Mouse (Mus musculus): ENCODE data around the gene Ndufc1. TPM values are rescaled to one million over a fixed set of nuclear protein-coding genes. Genes with fewer than 3 reads are reported as not detected.
A peak's percentile ranks its signal among the peaks of the same experiment; 100 is the strongest.
"Not testable (repeated sequence)": the region's sequence is repeated elsewhere in the genome, so short reads cannot be mapped to it uniquely, and the experiment has no call there.

The Ndufc1 gene
- polyA plus RNA-seq, 1 experiment from 2014 or later = 1,832 TPM

GRCm38 (mm10) chr3:51395461-51396145, 13.2 kb downstream of the Ndufc1 start:
- H3K27me3 ChIP-seq (ENCODE audit: control insufficient read depth, insufficient read depth, low read length) = peaks cover 10% of the 10 kb centered on the region
- 31% methylated on average over 19 of the region's 19 CpGs for WGBS
- H3K4me3 ChIP-seq (ENCODE audit: control insufficient read depth in 1 of 2, insufficient read depth in 1 of 2, low read depth in 1 of 2, low read length in 2 of 2) = peak overlapping the region in 1 of 2 experiments; percentile 53; a peak in 2 of 4 replicates
- no peak overlapping the region for H3K27ac ChIP-seq (replicated peaks in 1 of 2; ENCODE audit: control insufficient read depth in 1 of 2, insufficient read depth in 1 of 2, low read depth in 2 of 2, low read length in 2 of 2)
- ATAC-seq (ENCODE audit: insufficient number of reproducible peaks, insufficient read depth, low FRiP score, low read depth) = no peak
- 0 out of 2 replicates have a peak overlapping the region, but pooled peaks have one; percentile 73 for H3K9ac ChIP-seq (ENCODE audit: low read length)
- H3K36me3 ChIP-seq (ENCODE audit: control insufficient read depth, insufficient read depth, low read length) = no peaks in the 10 kb centered on the region
- peaks cover 3 to 10% of the 10 kb centered on the region in 2 experiments; a peak in 2 of 4 replicates for H3K4me1 ChIP-seq (ENCODE audit: control insufficient read depth in 2 of 2, insufficient read depth in 2 of 2, low read length in 2 of 2)
- H3K9me3 ChIP-seq (ENCODE audit: control insufficient read depth, low read length) = no peaks in the 10 kb centered on the region
- H3K4me2 ChIP-seq (ENCODE audit: low read length) = peak overlapping the region; percentile 73

DNA sequence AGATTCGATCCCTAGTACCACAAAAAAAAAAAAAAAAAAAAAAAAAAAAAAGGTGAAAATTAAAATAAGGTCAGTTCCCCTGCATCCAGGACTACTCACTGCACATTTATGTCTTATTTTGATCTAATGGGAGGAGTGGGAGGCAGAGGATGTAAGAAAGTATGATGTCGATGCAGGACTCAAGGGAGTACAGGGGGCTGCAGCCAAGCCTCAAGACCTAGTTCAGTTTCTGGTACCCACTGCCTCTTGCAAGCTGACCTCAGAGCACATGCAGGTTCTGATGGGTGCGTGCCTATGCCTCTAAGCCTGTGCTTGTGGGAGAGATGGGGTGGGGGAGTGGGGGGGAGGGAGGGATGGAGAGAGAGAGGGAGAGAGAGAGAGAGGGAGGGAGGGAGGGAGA, 13.9 kb downstream of the Ndufc1 start:
- H3K4me1 ChIP-seq (ENCODE audit: control insufficient read depth in 2 of 2, insufficient read depth in 2 of 2, low read length in 2 of 2) = peaks cover 3 to 10% of the 10 kb centered on the region in 2 experiments; a peak in 2 of 4 replicates
- ATAC-seq (ENCODE audit: insufficient number of reproducible peaks, insufficient read depth, low FRiP score, low read depth) = no peak
- H3K27ac ChIP-seq (replicated peaks in 1 of 2; ENCODE audit: control insufficient read depth in 1 of 2, insufficient read depth in 1 of 2, low read depth in 2 of 2, low read length in 2 of 2) = no peak overlapping the region
- peaks cover 10% of the 10 kb centered on the region for H3K27me3 ChIP-seq (ENCODE audit: control insufficient read depth, insufficient read depth, low read length)
- no peaks in the 10 kb centered on the region for H3K9me3 ChIP-seq (ENCODE audit: control insufficient read depth, low read length)
- WGBS = 64% methylated on average over 3 of the region's 3 CpGs
- H3K36me3 ChIP-seq (ENCODE audit: control insufficient read depth, insufficient read depth, low read length) = no peaks in the 10 kb centered on the region
- H3K9ac ChIP-seq (ENCODE audit: low read length) = no peak overlapping the region
- H3K4me3 ChIP-seq (ENCODE audit: control insufficient read depth in 1 of 2, insufficient read depth in 1 of 2, low read depth in 1 of 2, low read length in 2 of 2) = no peak overlapping the region
- no peak overlapping the region for H3K4me2 ChIP-seq (ENCODE audit: low read length)

DNA sequence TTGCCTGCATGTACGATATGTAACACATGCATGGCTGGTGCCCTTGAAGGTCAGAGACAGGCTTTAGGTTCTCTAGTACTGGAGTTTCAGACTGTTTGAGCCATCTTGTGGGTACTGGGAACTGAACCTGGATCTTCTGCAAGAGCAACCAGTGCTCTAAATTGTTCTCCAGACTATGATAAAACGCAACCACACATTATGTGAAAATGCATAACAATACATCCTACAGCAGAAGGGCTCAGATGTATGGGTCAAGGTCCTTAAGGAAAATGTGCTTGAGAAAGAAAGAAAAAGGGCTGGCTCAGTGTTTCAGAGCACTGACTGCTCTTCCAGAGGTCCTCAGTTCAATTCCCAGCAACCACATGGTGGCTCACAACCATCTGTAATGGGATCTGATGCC, 15.1 kb downstream of the Ndufc1 start:
- WGBS = 92% methylated on average over 2 of the region's 2 CpGs
- no peak overlapping the region for H3K27ac ChIP-seq (replicated peaks in 1 of 2; ENCODE audit: control insufficient read depth in 1 of 2, insufficient read depth in 1 of 2, low read depth in 2 of 2, low read length in 2 of 2)
- H3K9ac ChIP-seq (ENCODE audit: low read length) = no peak overlapping the region
- H3K4me2 ChIP-seq (ENCODE audit: low read length) = no peak overlapping the region
- peaks cover 5 to 12% of the 10 kb centered on the region in 2 experiments; a peak in 3 of 4 replicates for H3K4me1 ChIP-seq (ENCODE audit: control insufficient read depth in 2 of 2, insufficient read depth in 2 of 2, low read length in 2 of 2)
- H3K4me3 ChIP-seq (ENCODE audit: control insufficient read depth in 1 of 2, insufficient read depth in 1 of 2, low read depth in 1 of 2, low read length in 2 of 2) = no peak overlapping the region
- no peak for ATAC-seq (ENCODE audit: insufficient number of reproducible peaks, insufficient read depth, low FRiP score, low read depth)
- no peaks in the 10 kb centered on the region for H3K9me3 ChIP-seq (ENCODE audit: control insufficient read depth, low read length)
- H3K36me3 ChIP-seq (ENCODE audit: control insufficient read depth, insufficient read depth, low read length) = no peaks in the 10 kb centered on the region
- H3K27me3 ChIP-seq (ENCODE audit: control insufficient read depth, insufficient read depth, low read length) = peaks cover 10% of the 10 kb centered on the region

DNA sequence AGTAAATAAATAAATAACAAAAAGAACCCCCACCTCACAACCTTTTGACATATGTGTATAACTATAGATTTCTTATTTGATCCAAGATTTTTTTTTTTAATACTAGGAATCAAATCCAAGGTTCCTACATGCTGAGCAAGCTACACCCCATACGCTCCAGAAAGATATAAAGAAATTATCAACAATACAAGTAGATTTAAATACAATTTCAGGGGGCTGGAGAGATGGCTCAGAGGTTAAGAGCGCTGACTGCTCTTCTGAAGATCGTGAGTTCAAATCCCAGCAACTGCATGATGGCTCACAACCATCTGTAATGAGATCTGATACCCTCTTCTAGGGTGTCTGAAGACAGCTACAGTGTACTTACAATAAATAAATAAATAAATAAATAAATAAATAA, 15.8 kb downstream of the Ndufc1 start:
- H3K27me3 ChIP-seq (ENCODE audit: control insufficient read depth, insufficient read depth, low read length); H3K36me3 ChIP-seq (ENCODE audit: control insufficient read depth, insufficient read depth, low read length); H3K9ac ChIP-seq (ENCODE audit: low read length); H3K27ac ChIP-seq (replicated peaks in 1 of 2; ENCODE audit: control insufficient read depth in 1 of 2, insufficient read depth in 1 of 2, low read depth in 2 of 2, low read length in 2 of 2); ATAC-seq (ENCODE audit: insufficient number of reproducible peaks, insufficient read depth, low FRiP score, low read depth); H3K4me3 ChIP-seq (ENCODE audit: control insufficient read depth in 1 of 2, insufficient read depth in 1 of 2, low read depth in 1 of 2, low read length in 2 of 2); H3K4me2 ChIP-seq (ENCODE audit: low read length); H3K9me3 ChIP-seq (ENCODE audit: control insufficient read depth, low read length): not testable (repeated sequence)
- H3K4me1 ChIP-seq (ENCODE audit: control insufficient read depth in 2 of 2, insufficient read depth in 2 of 2, low read length in 2 of 2) = peaks cover 6 to 10% of the 10 kb centered on the region in 2 experiments; a peak in 3 of 4 replicates
- WGBS = 89% methylated on average over 3 of the region's 3 CpGs

DNA sequence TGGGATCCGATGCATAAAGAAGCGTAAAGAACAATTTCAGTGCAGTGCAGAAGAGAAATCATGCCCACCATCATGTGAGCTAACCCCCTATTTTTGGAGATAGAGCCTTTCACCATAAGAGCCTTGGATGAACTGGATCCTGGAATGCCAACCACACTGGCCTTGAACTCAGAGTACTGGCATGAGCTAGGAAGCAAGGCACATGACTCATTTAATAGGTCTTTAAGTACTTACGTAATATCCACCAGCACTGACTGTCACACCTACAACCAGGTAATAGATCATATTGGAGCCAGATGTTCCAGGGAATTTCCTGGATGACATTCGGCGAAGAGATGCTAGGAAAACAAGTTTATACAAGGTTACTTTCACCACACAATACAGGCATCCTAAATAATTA, 17.2 kb downstream of the Ndufc1 start:
- no peak overlapping the region for H3K9ac ChIP-seq (ENCODE audit: low read length)
- H3K27me3 ChIP-seq (ENCODE audit: control insufficient read depth, insufficient read depth, low read length) = peaks cover 10% of the 10 kb centered on the region
- no peak overlapping the region for H3K4me3 ChIP-seq (ENCODE audit: control insufficient read depth in 1 of 2, insufficient read depth in 1 of 2, low read depth in 1 of 2, low read length in 2 of 2)
- H3K9me3 ChIP-seq (ENCODE audit: control insufficient read depth, low read length) = no peaks in the 10 kb centered on the region
- peaks cover 6 to 8% of the 10 kb centered on the region in 2 experiments; a peak in 3 of 4 replicates for H3K4me1 ChIP-seq (ENCODE audit: control insufficient read depth in 2 of 2, insufficient read depth in 2 of 2, low read length in 2 of 2)
- no peak for ATAC-seq (ENCODE audit: insufficient number of reproducible peaks, insufficient read depth, low FRiP score, low read depth)
- WGBS = 96% methylated on average over 5 of the region's 5 CpGs
- H3K27ac ChIP-seq (replicated peaks in 1 of 2; ENCODE audit: control insufficient read depth in 1 of 2, insufficient read depth in 1 of 2, low read depth in 2 of 2, low read length in 2 of 2) = no peak overlapping the region
- no peak overlapping the region for H3K4me2 ChIP-seq (ENCODE audit: low read length)
- H3K36me3 ChIP-seq (ENCODE audit: control insufficient read depth, insufficient read depth, low read length) = no peaks in the 10 kb centered on the region

- Histone ChIP-seq H3K4me1 (ENCODE audit: control insufficient read depth in 2 of 2, insufficient read depth in 2 of 2, low read length in 2 of 2) (peaks cover 6 to 8% of the 10 kb centered on the region in 2 experiments; a peak in 3 of 4 replicates), H3K36me3 (ENCODE audit: control insufficient read depth, insufficient read depth, low read length) (no peaks in the 10 kb centered on the region), H3K27ac (replicated peaks in 1 of 2; ENCODE audit: control insufficient read depth in 1 of 2, insufficient read depth in 1 of 2, low read depth in 2 of 2, low read length in 2 of 2) (no peak overlapping the region), H3K9ac (ENCODE audit: low read length) (no peak overlapping the region), H3K4me3 (ENCODE audit: control insufficient read depth in 1 of 2, insufficient read depth in 1 of 2, low read depth in 1 of 2, low read length in 2 of 2) (no peak overlapping the region), H3K27me3 (ENCODE audit: control insufficient read depth, insufficient read depth, low read length) (peaks cover 9% of the 10 kb centered on the region), H3K9me3 (ENCODE audit: control insufficient read depth, low read length) (no peaks in the 10 kb centered on the region), H3K4me2 (ENCODE audit: low read length) (no peak overlapping the region)
- 84% methylated on average over 5 of the region's 5 CpGs for WGBS
- ATAC-seq (ENCODE audit: insufficient number of reproducible peaks, insufficient read depth, low FRiP score, low read depth) = no peak
These were observed 17.7 kb downstream of the Ndufc1 start for GRCm38 (mm10) chr3:51391095-51391494.

DNA sequence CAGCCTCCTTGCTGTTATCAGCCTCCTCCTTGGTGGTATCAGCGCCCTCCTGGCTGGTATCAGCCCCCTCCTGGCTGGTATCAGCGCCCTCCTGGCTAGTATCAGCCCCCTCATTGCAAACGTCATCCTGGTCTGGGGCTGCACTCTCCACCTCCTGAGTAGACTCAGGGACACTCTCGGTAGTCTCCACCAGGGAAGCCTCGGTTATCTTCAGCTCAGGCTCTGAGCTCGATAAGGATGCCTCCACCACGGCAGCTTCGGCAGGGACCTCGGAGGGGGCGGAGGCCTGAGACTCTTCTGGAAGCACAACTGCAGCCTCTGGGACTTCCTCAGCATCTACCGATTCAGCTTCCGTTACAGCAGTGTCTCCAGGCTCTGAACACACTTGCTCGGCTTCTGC, 19.9 kb downstream of the Ndufc1 start:
- Histone ChIP-seq H3K27ac (replicated peaks in 1 of 2; ENCODE audit: control insufficient read depth in 1 of 2, insufficient read depth in 1 of 2, low read depth in 2 of 2, low read length in 2 of 2) (no peak overlapping the region), H3K36me3 (ENCODE audit: control insufficient read depth, insufficient read depth, low read length) (no peaks in the 10 kb centered on the region), H3K4me2 (ENCODE audit: low read length) (peak overlapping the region; percentile 59), H3K9ac (ENCODE audit: low read length) (peak overlapping the region; percentile 54), H3K4me3 (ENCODE audit: control insufficient read depth in 1 of 2, insufficient read depth in 1 of 2, low read depth in 1 of 2, low read length in 2 of 2) (peak overlapping the region; percentile 11 to 27; a peak in 3 of 4 replicates), H3K27me3 (ENCODE audit: control insufficient read depth, insufficient read depth, low read length) (no peaks in the 10 kb centered on the region), H3K9me3 (ENCODE audit: control insufficient read depth, low read length) (no peaks in the 10 kb centered on the region), H3K4me1 (ENCODE audit: control insufficient read depth in 2 of 2, insufficient read depth in 2 of 2, low read length in 2 of 2) (peaks cover 6 to 8% of the 10 kb centered on the region in 2 experiments; a peak in 3 of 4 replicates)
- no peak for ATAC-seq (ENCODE audit: insufficient number of reproducible peaks, insufficient read depth, low FRiP score, low read depth)
- 1% methylated on average over 13 of the region's 13 CpGs for WGBS

Data from heart, embryonic 14.5 days (tissue).